Mouse (Mus musculus) kidney, embryonic 14.5 days (tissue): ENCODE measurements around the gene Olfr460. TPM values are rescaled to one million over a fixed set of nuclear protein-coding genes. Genes with fewer than 3 reads are reported as not detected.
"Not testable (repeated sequence)": the region's sequence is repeated elsewhere in the genome, so short reads cannot be mapped to it uniquely, and the experiment has no call there.

Experiments used
- ATAC-seq: fragments of 200-750 bp; cut with Nextera tagmentation; 2 replicates; pipeline ENCODE4 v1.8.0; 2017; ENCODE audit warnings: moderate number of reproducible peaks, mild to moderate bottlenecking, moderate TSS enrichment, moderate library complexity; ENCODE audit not compliant: low FRiP score, low TSS enrichment
- H3K27ac ChIP-seq: fragments of 300-500 bp; sonication (generic); 2 replicates; pipeline ENCODE4 v1.5.1; 2014; ENCODE audit warnings: low read depth, mild to moderate bottlenecking, low read length, moderate library complexity, mixed read lengths
- H3K27me3 ChIP-seq: fragments of 300-500 bp; sonication (generic); 2 replicates; pipeline ENCODE4 v1.6.1; 2014; ENCODE audit warnings: mild to moderate bottlenecking, low read length; ENCODE audit not compliant: control insufficient read depth, insufficient read depth
- H3K36me3 ChIP-seq: fragments of 300-500 bp; sonication (generic); 2 replicates; pipeline ENCODE4 v1.6.1; 2014; ENCODE audit warnings: low read length, mixed read lengths; ENCODE audit not compliant: control insufficient read depth, insufficient read depth
- H3K4me1 ChIP-seq: fragments of 300-500 bp; sonication (generic); 2 replicates; pipeline ENCODE4 v1.6.1; 2014; ENCODE audit warnings: low read length, mixed read lengths; ENCODE audit not compliant: control insufficient read depth, insufficient read depth
- H3K4me2 ChIP-seq: fragments of 300-500 bp; sonication (generic); replicated peaks from 2 replicates; pipeline ENCODE4 v1.6.1; 2014; ENCODE audit warnings: low read depth, mild to moderate bottlenecking, low read length
- H3K4me3 ChIP-seq: fragments of 300-500 bp; sonication (generic); 2 replicates; pipeline ENCODE4 v1.5.1; 2014; ENCODE audit warnings: mild to moderate bottlenecking, low read length
- H3K9ac ChIP-seq: fragments of 300-500 bp; sonication (generic); 2 replicates; pipeline ENCODE4 v1.6.1; 2014; ENCODE audit warnings: low read depth, mild to moderate bottlenecking, low read length, moderate library complexity
- H3K9me3 ChIP-seq: fragments of 300-500 bp; sonication (generic); 2 replicates; pipeline ENCODE4 v1.6.1; 2016; ENCODE audit warnings: low read length; ENCODE audit not compliant: control insufficient read depth
- WGBS: fragments of 180-500 bp; shearing (Covaris S2); extraction: QIAGEN DNeasy Blood & Tissue Kit; methylation state at CpG from one replicate; pipeline ENCODE4 v1.1.7; 2014; 5-methylcytosine and 5-hydroxymethylcytosine counted together
- polyA plus RNA-seq: library from polyadenylated mRNA; unstranded; fragments of >200 nt; fragmentation: Nextera tagmentation; extraction: Ambion mirVana; gene quantifications from 2 replicates; pipeline ENCODE4 v1.2.1, GENCODE M21; 2014

Gene Olfr460
- polyA plus RNA-seq, 1 experiment from 2014 or later, result not detected

DNA sequence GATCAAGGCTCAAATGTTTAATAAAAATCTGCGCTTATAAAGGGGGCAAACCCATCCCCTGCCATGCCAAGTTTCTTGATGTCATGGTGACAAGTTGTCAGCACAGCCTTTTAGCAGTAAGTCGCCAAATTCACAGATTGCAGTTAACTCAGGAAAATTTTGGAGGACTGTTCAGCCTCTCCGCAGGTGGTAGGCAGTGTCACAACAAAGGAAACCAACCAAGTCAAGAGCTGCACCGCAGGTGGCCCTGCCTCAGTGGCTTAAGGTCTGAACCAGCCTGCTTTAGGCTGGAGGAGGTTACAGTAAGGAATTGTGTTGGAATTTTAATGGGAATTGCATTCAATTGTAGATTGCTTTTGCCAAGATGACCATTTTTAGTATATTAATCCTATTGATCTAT is 29.3 kb downstream of the Olfr460 start:
- 39% methylated on average over 4 of the region's 4 CpGs for WGBS
- ATAC-seq, H3K4me3 ChIP-seq, H3K9me3 ChIP-seq, H3K27ac ChIP-seq, H3K9ac ChIP-seq, H3K27me3 ChIP-seq, H3K4me1 ChIP-seq, H3K4me2 ChIP-seq, H3K36me3 ChIP-seq: not testable (repeated sequence)

DNA sequence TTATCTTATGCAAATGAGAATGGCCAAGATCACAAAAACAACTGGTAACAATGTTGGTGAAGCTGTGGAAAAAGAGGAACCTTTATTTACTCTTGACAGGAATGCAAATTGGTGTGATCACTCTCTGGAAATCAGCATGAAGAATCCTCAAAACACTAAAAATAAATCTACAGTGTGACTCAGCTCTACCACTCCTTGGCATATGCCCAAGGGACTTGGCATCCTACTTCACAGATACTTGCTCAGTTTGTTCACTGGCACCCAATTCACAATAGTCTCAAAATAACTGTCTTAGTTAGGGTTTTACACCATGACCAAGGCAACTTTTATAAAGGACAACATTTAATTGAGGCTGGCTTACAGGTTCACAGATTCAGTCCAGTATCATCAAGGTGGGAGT is 38.1 kb downstream of the Olfr460 start:
- Histone ChIP-seq H3K27me3 (no peaks in the 10 kb centered on the region), H3K9ac (no peak overlapping the region), H3K4me3 (no peak overlapping the region), H3K4me1 (no peaks in the 10 kb centered on the region), H3K36me3 (no peaks in the 10 kb centered on the region), H3K9me3 (no peaks in the 10 kb centered on the region), H3K27ac (no peak overlapping the region), H3K4me2 (no peak overlapping the region)
- no peak for ATAC-seq

DNA sequence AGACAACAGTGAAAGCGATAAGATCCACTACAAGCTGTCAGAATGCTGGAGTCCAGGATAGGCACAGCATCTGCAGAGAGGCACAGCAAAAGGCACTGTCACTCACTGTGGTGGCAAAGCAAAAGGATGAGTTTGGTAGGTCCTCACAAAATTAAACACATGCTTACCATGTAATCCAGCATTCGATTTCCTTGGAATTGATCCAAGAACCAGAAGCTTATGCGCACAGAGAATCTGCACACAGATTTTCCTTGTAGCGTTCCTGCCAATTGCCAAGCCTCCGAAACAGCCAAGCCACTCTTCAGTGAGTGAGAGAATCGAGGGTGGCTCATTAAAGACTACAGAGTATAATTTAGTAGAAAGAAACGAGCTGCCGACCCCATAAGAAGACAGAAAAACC is 41.0 kb downstream of the Olfr460 start:
- Histone ChIP-seq H3K27me3 (no peaks in the 10 kb centered on the region), H3K9me3 (no peaks in the 10 kb centered on the region), H3K36me3 (no peaks in the 10 kb centered on the region), H3K4me1 (no peaks in the 10 kb centered on the region), H3K9ac (no peak overlapping the region), H3K4me3 (no peak overlapping the region), H3K4me2 (no peak overlapping the region), H3K27ac (no peak overlapping the region)
- WGBS, result 81% methylated on average over 8 of the region's 8 CpGs
- no peak for ATAC-seq

DNA sequence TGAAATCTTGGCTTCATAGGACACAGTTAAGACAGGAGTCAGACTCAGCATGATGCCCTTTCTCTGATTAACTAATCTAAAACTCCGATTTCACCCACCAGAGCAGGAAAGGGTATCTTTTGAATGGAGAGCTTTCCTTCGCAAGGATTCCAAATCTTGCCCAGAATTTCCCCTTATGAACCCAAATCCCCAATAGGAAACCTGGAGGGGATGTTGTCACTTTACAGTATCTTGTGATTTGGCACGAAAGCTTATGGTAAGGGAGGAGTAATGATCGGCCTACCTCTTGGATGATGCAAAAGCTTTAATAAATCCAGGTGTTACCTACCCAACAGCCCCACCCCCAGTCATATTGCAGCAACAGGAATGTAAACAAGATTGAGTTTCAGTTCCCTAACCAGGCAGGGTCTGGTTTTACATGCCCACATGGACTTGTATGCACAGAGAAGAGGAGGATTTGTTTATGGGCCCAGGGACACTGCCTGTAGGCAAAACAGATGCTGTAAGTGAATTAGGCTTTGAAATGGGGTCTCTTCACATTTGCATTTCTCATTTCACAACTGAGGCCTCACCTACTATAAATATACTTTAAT is 44.1 kb downstream of the Olfr460 start, which contains the start of gene Tas2r138:
Gene Tas2r138, minus strand, starts transcription at position 51 of the 593 bp plus-strand sequence.
- ATAC-seq, result no peak
- H3K4me3 ChIP-seq, result no peak within 1 kb of the TSS
- H3K9me3 ChIP-seq, result no peaks in the 10 kb centered on the region
- WGBS, result 93% methylated on average over 4 of the region's 4 CpGs
- H3K27ac ChIP-seq, result no peak within 1 kb of the TSS
- H3K9ac ChIP-seq, result no peak within 1 kb of the TSS
- H3K4me1 ChIP-seq, result no peaks in the 10 kb centered on the region
- no peaks in the 10 kb centered on the region for H3K36me3 ChIP-seq
- H3K4me2 ChIP-seq, result no peak within 1 kb of the TSS
- H3K27me3 ChIP-seq, result no peaks in the 10 kb centered on the region

DNA sequence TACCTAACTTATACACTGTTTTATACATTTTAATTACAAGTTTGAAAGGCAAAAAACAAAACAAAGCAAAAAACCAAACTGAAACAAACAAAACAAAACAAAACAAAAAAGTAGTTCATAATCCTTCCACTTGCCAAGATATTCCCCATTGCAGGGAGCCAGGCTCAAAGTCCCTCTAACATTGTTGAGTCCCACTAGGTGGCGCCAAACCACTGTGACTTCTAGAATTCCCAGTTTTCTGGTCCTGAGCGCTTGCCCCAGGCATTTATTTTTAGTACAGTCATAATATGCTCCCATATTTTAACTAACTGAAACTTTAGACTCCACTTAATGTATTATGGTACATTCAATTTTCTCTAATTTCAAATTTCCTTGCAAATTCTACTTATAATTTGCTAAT is 48.7 kb downstream of the Olfr460 start:
- Histone ChIP-seq H3K4me3 (no peak overlapping the region), H3K27ac (no peak overlapping the region), H3K4me2 (no peak overlapping the region), H3K9ac (no peak overlapping the region), H3K9me3 (no peaks in the 10 kb centered on the region), H3K4me1 (no peaks in the 10 kb centered on the region), H3K27me3 (no peaks in the 10 kb centered on the region), H3K36me3 (no peaks in the 10 kb centered on the region)
- ATAC-seq, result peak; percentile 76; the same call in 1 of the 2 replicates
- 18% methylated on average over 2 of the region's 2 CpGs for WGBS

Other genes starting within 250 kb of the Olfr460 start
- gene Agk, start 244.3 kb upstream of the Olfr460 start, polyA plus RNA-seq, result 47.3 and 56.0 TPM in 2 replicates
- gene E330009J07Rik, start 133.4 kb upstream of the Olfr460 start, polyA plus RNA-seq, result 14.0 and 17.7 TPM in 2 replicates
- 0.09 TPM in 1 of 2 replicates, not detected in the other for gene Wee2, start 130.4 kb upstream of the Olfr460 start, polyA plus RNA-seq
- gene Ssbp1, start 98.1 kb upstream of the Olfr460 start, polyA plus RNA-seq, result 177 and 241 TPM in 2 replicates
- gene Tas2r137, start 78.3 kb upstream of the Olfr460 start, polyA plus RNA-seq, result not detected in 2 replicates
- not detected in 2 replicates for gene Tas2r108, start 76.0 kb upstream of the Olfr460 start, polyA plus RNA-seq
- not detected in 2 replicates for gene Prss37, start 50.0 kb upstream of the Olfr460 start, polyA plus RNA-seq
- gene Olfr461, start 14.4 kb upstream of the Olfr460 start, polyA plus RNA-seq, result 0.07 TPM in 1 of 2 replicates, not detected in the other
- gene Clec5a, start 16.3 kb downstream of the Olfr460 start, polyA plus RNA-seq, result 0.34 and 0.43 TPM in 2 replicates
- not detected in 2 replicates for gene Tas2r138, start 43.8 kb downstream of the Olfr460 start, polyA plus RNA-seq
- 0.40 and 1.4 TPM in 2 replicates for gene Mgam, start 59.3 kb downstream of the Olfr460 start, polyA plus RNA-seq